Mouse (Mus musculus) hindbrain, embryonic 15.5 days (tissue): ENCODE results near the gene Nkx2-3. TPM values are rescaled to one million over a fixed set of nuclear protein-coding genes. Genes with fewer than 3 reads are reported as not detected.

Experiments
- ATAC-seq: fragments of 200-750 bp; cut with Nextera tagmentation; 2 replicates; pipeline ENCODE4 v1.8.0; 2017; ENCODE audit warnings: low read depth, moderate number of reproducible peaks, moderate TSS enrichment; ENCODE audit not compliant: low FRiP score
- H3K27ac ChIP-seq: fragments of 300-500 bp; sonication (generic); replicated peaks from 2 replicates; pipeline ENCODE4 v1.5.1; 2015; ENCODE audit warnings: mild to moderate bottlenecking, inconsistent platforms
- H3K27me3 ChIP-seq: fragments of 300-500 bp; sonication (generic); 2 replicates; pipeline ENCODE4 v1.6.1; 2015; ENCODE audit warnings: control low read depth, inconsistent platforms
- H3K36me3 ChIP-seq: fragments of 300-500 bp; sonication (generic); 2 replicates; pipeline ENCODE4 v1.6.1; 2015; ENCODE audit warnings: control low read depth, inconsistent platforms
- H3K4me1 ChIP-seq: fragments of 300-500 bp; sonication (generic); replicated peaks from 2 replicates; pipeline ENCODE4 v1.6.1; 2015; ENCODE audit warnings: control low read depth, inconsistent platforms
- H3K4me2 ChIP-seq: fragments of 300-500 bp; sonication (generic); 2 replicates; pipeline ENCODE4 v1.6.1; 2015; ENCODE audit warnings: moderate library complexity, mild to moderate bottlenecking, inconsistent platforms
- H3K4me3 ChIP-seq: fragments of 300-500 bp; sonication (generic); 2 replicates; pipeline ENCODE4 v1.5.1; 2015; ENCODE audit warnings: mild to moderate bottlenecking, inconsistent platforms
- H3K9ac ChIP-seq: fragments of 300-500 bp; sonication (generic); 2 replicates; pipeline ENCODE4 v1.6.1; 2015; ENCODE audit warnings: inconsistent platforms
- H3K9me3 ChIP-seq: fragments of 300-500 bp; sonication (generic); 2 replicates; pipeline ENCODE4 v1.6.1; 2016; ENCODE audit warnings: control low read depth, inconsistent platforms
- WGBS: fragments of 180-500 bp; shearing (Covaris S2); methylation state at CpG from one replicate; pipeline ENCODE4 v1.1.7; 2015; 5-methylcytosine and 5-hydroxymethylcytosine counted together
- polyA plus RNA-seq: library from polyadenylated mRNA; unstranded; fragments of >200 nt; fragmentation: Nextera tagmentation; extraction: Ambion mirVana; gene quantifications from 2 replicates; pipeline ENCODE4 v1.2.1, GENCODE M21; 2015

Gene Nkx2-3
- polyA plus RNA-seq, 1 experiment from 2014 or later: 0.21 TPM

GRCm38 (mm10) chr19:43615571-43616414 lies 3.7 kb downstream of the Nkx2-3 start:
- H3K27ac ChIP-seq: no peak overlapping the region
- ATAC-seq: peak; percentile 29; the same call in 1 of the 2 replicates

DNA sequence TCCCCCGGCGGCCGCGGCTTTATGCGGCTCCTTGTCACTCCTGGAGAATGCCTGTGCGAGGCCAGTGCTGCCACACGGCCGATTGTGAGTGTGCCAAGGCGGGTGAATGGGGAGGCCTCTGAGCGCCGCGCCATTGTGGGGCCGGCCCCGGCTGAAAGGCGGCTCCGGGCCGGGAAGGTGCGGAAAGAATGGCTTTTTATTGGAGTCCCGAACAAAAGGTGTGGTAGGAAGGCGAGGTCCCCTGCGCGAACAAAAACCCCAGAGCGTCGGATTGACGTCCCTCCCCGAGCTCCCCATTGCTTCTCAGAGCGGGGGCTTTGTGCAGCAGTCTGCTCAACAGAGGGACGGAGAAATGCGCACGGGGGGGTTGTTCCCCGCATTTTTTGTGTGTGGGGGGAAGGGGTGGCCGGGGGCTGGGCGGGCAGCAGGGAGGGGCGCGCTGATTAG lies 4.3 kb downstream of the Nkx2-3 start:
- H3K4me1 ChIP-seq: peaks cover 15% of the 10 kb centered on the region
- H3K27ac ChIP-seq: no peak overlapping the region
- H3K9ac ChIP-seq: no peak overlapping the region
- ATAC-seq: peak; percentile 63; the same call in 1 of the 2 replicates
- no peaks in the 10 kb centered on the region for H3K9me3 ChIP-seq
- under 1% methylated on average over 35 of the region's 35 CpGs for WGBS
- H3K36me3 ChIP-seq: no peaks in the 10 kb centered on the region
- peak overlapping the region; percentile 10 for H3K4me3 ChIP-seq
- peaks cover 76% of the 10 kb centered on the region for H3K27me3 ChIP-seq
- peak overlapping the region; percentile 40 for H3K4me2 ChIP-seq

More at GRCm38 (mm10) chr19:43615571-43616414, 3.7 kb downstream of the Nkx2-3 start:
- peak overlapping the region; percentile 40 for H3K4me2 ChIP-seq
- H3K4me3 ChIP-seq: peak overlapping the region; percentile 10
- H3K36me3 ChIP-seq: no peaks in the 10 kb centered on the region
- 1% methylated on average over 31 of the region's 34 CpGs for WGBS
- no peak overlapping the region for H3K9ac ChIP-seq
- peaks cover 15% of the 10 kb centered on the region for H3K4me1 ChIP-seq
- no peaks in the 10 kb centered on the region for H3K9me3 ChIP-seq
- H3K27me3 ChIP-seq: peaks cover 75% of the 10 kb centered on the region

DNA sequence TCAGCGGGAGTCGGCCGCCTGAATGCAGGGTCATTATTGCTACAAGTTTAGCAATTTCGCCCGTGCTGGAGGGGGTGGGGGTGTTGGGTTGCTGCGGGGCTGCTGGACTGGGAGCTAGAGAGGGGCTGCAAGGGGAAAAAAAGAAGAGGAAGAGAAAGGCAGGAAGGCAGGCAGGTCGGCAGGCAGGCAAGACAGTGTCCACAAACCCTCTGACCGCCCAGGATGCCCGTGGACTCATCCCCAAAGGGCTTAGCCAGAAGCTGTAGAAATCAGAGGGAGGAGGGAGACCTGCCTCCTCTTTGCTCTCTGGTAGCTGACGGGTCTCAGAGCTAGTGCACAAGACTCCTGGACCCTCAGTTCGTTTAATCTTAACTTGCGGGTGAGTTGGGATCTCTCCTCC lies 4.8 kb downstream of the Nkx2-3 start:
- H3K36me3 ChIP-seq: no peaks in the 10 kb centered on the region
- peaks cover 15% of the 10 kb centered on the region for H3K4me1 ChIP-seq
- no peak overlapping the region for H3K27ac ChIP-seq
- no peak overlapping the region for H3K4me3 ChIP-seq
- 1% methylated on average over 11 of the region's 12 CpGs for WGBS
- H3K9me3 ChIP-seq: no peaks in the 10 kb centered on the region
- H3K27me3 ChIP-seq: peaks cover 76% of the 10 kb centered on the region
- no peak for ATAC-seq
- peak overlapping the region; percentile 40 for H3K4me2 ChIP-seq
- H3K9ac ChIP-seq: no peak overlapping the region

GRCm38 (mm10) chr19:43617761-43618349 lies 5.7 kb downstream of the Nkx2-3 start:
- Histone ChIP-seq H3K36me3 (no peaks in the 10 kb centered on the region), H3K4me1 (peaks cover 15% of the 10 kb centered on the region), H3K27ac (no peak overlapping the region), H3K9ac (no peak overlapping the region), H3K4me2 (no peak overlapping the region), H3K4me3 (no peak overlapping the region), H3K9me3 (no peaks in the 10 kb centered on the region), H3K27me3 (peaks cover 73% of the 10 kb centered on the region)
- no peak for ATAC-seq
- 30% methylated on average over 10 of the region's 10 CpGs for WGBS

- Histone ChIP-seq H3K4me3 (no peak overlapping the region), H3K36me3 (no peaks in the 10 kb centered on the region), H3K27me3 (peaks cover 72% of the 10 kb centered on the region), H3K9ac (no peak overlapping the region), H3K9me3 (no peaks in the 10 kb centered on the region), H3K4me1 (peaks cover 15% of the 10 kb centered on the region), H3K27ac (no peak overlapping the region), H3K4me2 (no peak overlapping the region)
- ATAC-seq: no peak
- 7% methylated on average over 5 of the region's 5 CpGs for WGBS
Measured at GRCm38 (mm10) chr19:43618505-43619030, 6.4 kb downstream of the Nkx2-3 start.

- 5% methylated on average over 18 of the region's 18 CpGs for WGBS
- no peak overlapping the region for H3K4me3 ChIP-seq
- ATAC-seq: no peak
- no peaks in the 10 kb centered on the region for H3K9me3 ChIP-seq
- peaks cover 72% of the 10 kb centered on the region for H3K27me3 ChIP-seq
- no peak overlapping the region for H3K27ac ChIP-seq
- no peaks in the 10 kb centered on the region for H3K36me3 ChIP-seq
- H3K4me1 ChIP-seq: peaks cover 7% of the 10 kb centered on the region; the same call in 1 of the 2 replicates
- no peak overlapping the region for H3K9ac ChIP-seq
- no peak overlapping the region for H3K4me2 ChIP-seq
Measured at GRCm38 (mm10) chr19:43619916-43620479, 7.9 kb downstream of the Nkx2-3 start.

GRCm38 (mm10) chr19:43623913-43624312 lies 11.8 kb downstream of the Nkx2-3 start:
- Histone ChIP-seq H3K27ac (no peak overlapping the region), H3K36me3 (no peaks in the 10 kb centered on the region), H3K27me3 (peaks cover 43% of the 10 kb centered on the region), H3K9me3 (no peaks in the 10 kb centered on the region), H3K4me1 (peaks cover 5% of the 10 kb centered on the region; the same call in 1 of the 2 replicates), H3K9ac (no peak overlapping the region), H3K4me2 (no peak overlapping the region), H3K4me3 (no peak overlapping the region)
- ATAC-seq: no peak
- 50% methylated on average over 4 of the region's 4 CpGs for WGBS

- Histone ChIP-seq H3K36me3 (no peaks in the 10 kb centered on the region), H3K27ac (no peak overlapping the region), H3K9ac (no peak overlapping the region), H3K9me3 (no peaks in the 10 kb centered on the region), H3K4me2 (no peak overlapping the region), H3K4me1 (peaks cover 5% of the 10 kb centered on the region; the same call in 1 of the 2 replicates), H3K4me3 (no peak overlapping the region), H3K27me3 (peaks cover 20% of the 10 kb centered on the region)
- 13% methylated on average over 3 of the region's 3 CpGs for WGBS
- 0 out of 2 replicates have a peak, but pooled peaks have one; percentile 42 for ATAC-seq
Measured at GRCm38 (mm10) chr19:43626160-43626559, 14.0 kb downstream of the Nkx2-3 start.

GRCm38 (mm10) chr19:43627345-43627744 lies 15.2 kb downstream of the Nkx2-3 start:
- ATAC-seq: no peak
- Histone ChIP-seq H3K27ac (no peak overlapping the region), H3K4me2 (no peak overlapping the region), H3K4me1 (peaks cover 5% of the 10 kb centered on the region; the same call in 1 of the 2 replicates), H3K9me3 (no peaks in the 10 kb centered on the region), H3K36me3 (no peaks in the 10 kb centered on the region), H3K4me3 (no peak overlapping the region), H3K9ac (no peak overlapping the region), H3K27me3 (peaks cover 9% of the 10 kb centered on the region)
- 95% methylated on average over 3 of the region's 3 CpGs for WGBS

GRCm38 (mm10) chr19:43629088-43629487 lies 17.0 kb downstream of the Nkx2-3 start:
- Histone ChIP-seq H3K27ac (no peak overlapping the region), H3K4me3 (no peak overlapping the region), H3K9me3 (no peaks in the 10 kb centered on the region), H3K36me3 (no peaks in the 10 kb centered on the region), H3K9ac (no peak overlapping the region), H3K27me3 (0 out of 2 replicates have a peak, but pooled peaks cover 3% of the 10 kb centered on the region), H3K4me1 (peaks cover 5% of the 10 kb centered on the region; the same call in 1 of the 2 replicates), H3K4me2 (no peak overlapping the region)
- 43% methylated on average over 4 of the region's 4 CpGs for WGBS
- no peak for ATAC-seq

GRCm38 (mm10) chr19:43630466-43631251 lies 18.5 kb downstream of the Nkx2-3 start:
- 0 out of 2 replicates have a peak, but pooled peaks cover 3% of the 10 kb centered on the region for H3K27me3 ChIP-seq
- H3K9me3 ChIP-seq: no peaks in the 10 kb centered on the region
- H3K4me3 ChIP-seq: no peak overlapping the region
- peaks cover 5% of the 10 kb centered on the region; the same call in 1 of the 2 replicates for H3K4me1 ChIP-seq
- WGBS: 32% methylated on average over 12 of the region's 12 CpGs
- no peaks in the 10 kb centered on the region for H3K36me3 ChIP-seq
- no peak overlapping the region for H3K9ac ChIP-seq
- ATAC-seq: no peak
- H3K27ac ChIP-seq: no peak overlapping the region
- H3K4me2 ChIP-seq: no peak overlapping the region
